Mouse (Mus musculus): ENCODE data around the gene Elf2. TPM values are rescaled to one million over a fixed set of nuclear protein-coding genes. Genes with fewer than 3 reads are reported as not detected.

Gene Elf2
- total and polyA plus RNA-seq, 3 experiments, result 38.0 to 53.3 (median 46.5) TPM

DNA sequence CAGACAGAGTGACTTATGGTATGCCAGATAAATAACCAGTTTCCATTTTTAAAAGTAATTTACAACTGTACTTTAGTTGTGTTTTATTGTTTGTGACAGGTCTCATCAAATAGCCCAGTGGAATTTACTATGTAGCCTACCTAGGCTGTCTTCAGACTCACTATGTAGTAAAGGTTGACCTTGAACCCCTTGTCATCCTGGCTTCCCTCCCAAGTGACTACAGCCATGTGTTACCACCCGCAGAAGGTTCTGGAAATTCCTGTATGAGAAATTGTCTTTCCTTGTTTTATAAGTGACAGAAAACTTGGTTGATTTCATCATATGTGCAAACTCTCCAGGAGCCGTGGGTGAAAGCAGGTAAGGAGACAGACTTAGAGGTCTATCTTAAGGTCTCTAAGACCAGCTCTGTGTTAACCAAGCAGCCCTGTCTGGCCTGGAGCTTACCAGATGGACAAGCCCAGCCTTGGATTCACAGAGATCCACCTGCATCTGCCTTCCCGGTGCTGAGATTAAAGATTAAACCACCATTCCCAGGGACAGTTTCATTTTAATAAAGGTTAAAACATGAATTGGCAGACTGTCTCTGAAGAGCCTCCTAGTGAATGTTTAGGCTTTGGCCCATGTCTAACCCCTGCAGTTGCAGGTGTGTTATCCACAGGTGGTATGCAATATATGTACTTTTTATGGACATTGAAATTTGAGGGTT is 108.1 kb downstream of the Elf2 start:
- peaks cover 53% of the 10 kb centered on the region for H3K79me2 ChIP-seq (ENCODE audit: control insufficient read depth, insufficient read depth, low read length, poor library complexity)
- peak overlapping the region; percentile 8; the same call in 1 of the 2 replicates for H3K27ac ChIP-seq (ENCODE audit: control insufficient read depth, low read depth, low read length)
- no peak for DNase-seq (ENCODE audit: low read depth, low spot score)
- TF ChIP-seq GABPA (IDR thresholded peaks at IDR 0.05; ENCODE audit: low read depth, low read length) (no peak), POLR2A (IDR thresholded peaks at IDR 0.05; ENCODE audit: control insufficient read depth in 1 of 2, insufficient read depth in 1 of 2, low read depth in 1 of 2, low read length in 2 of 2, poor library complexity in 1 of 2) (no peak), RAD21 (IDR thresholded peaks at IDR 0.05; ENCODE audit: low read depth, low read length) (no peak), MAZ (IDR thresholded peaks at IDR 0.05; ENCODE audit: low read depth, low read length) (no peak), POLR2AphosphoS5 (IDR thresholded peaks at IDR 0.05; ENCODE audit: borderline replicate concordance, low read depth, low read length) (no peak), CTCF (IDR thresholded peaks at IDR 0.05 in 2 of 3, conservative IDR thresholded peaks at IDR 0.05 in 1 of 3; ENCODE audit: control insufficient read depth in 1 of 3, insufficient read depth in 1 of 3, low read depth in 2 of 3, low read length in 3 of 3, poor library complexity in 1 of 3, severe bottlenecking in 1 of 3) (no peak), SIN3A (IDR thresholded peaks at IDR 0.05; ENCODE audit: low read length) (no peak), ETS1 (IDR thresholded peaks at IDR 0.05; ENCODE audit: low read depth, low read length) (no peak), TAL1 (IDR thresholded peaks at IDR 0.05; ENCODE audit: low read length) (no peak), MAX (IDR thresholded peaks at IDR 0.05; ENCODE audit: low read length) (no peak)
- no peak overlapping the region for H3K9ac ChIP-seq (ENCODE audit: control insufficient read depth, low read depth, low read length, poor library complexity, severe bottlenecking)
- H3K27me3 ChIP-seq (ENCODE audit: control insufficient read depth in 1 of 2, insufficient read depth in 2 of 2, low read length in 2 of 2), result no peaks in the 10 kb centered on the region
- no peak overlapping the region for H3K4me3 ChIP-seq (ENCODE audit: control insufficient read depth in 1 of 2, insufficient read depth in 1 of 2, low read depth in 2 of 2, low read length in 2 of 2)
- H3K4me1 ChIP-seq (ENCODE audit: control insufficient read depth in 1 of 2, insufficient read depth in 2 of 2, low read length in 2 of 2), result peaks cover 39 to 62% of the 10 kb centered on the region in 2 experiments
- no peaks in the 10 kb centered on the region for H3K9me3 ChIP-seq (replicated peaks; ENCODE audit: insufficient read depth, low read length)
- peaks cover 2 to 69% of the 10 kb centered on the region in 2 experiments; a peak in 3 of 4 replicates for H3K36me3 ChIP-seq (ENCODE audit: control insufficient read depth in 1 of 2, insufficient read depth in 2 of 2, low read length in 2 of 2)

DNA sequence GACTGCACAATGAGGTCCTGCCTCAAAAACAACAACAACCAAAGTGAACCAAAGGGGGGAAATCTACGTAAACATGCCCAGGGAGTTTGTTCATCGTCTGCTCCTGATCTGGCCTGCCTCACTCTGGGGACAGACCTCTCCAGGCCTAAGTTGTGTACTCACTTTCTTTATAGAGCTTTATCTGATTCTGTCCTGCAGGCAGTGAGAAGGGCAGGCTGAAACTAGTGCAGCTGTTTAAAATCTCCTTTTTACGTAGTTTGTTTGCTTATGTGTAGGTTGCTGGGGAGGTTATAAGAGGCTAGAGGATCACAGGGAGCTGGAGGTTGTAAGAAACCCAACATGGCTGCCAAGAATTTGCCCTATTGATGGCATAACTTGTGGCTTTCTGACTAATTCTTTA is 109.0 kb downstream of the Elf2 start:
- Histone ChIP-seq H3K4me3 (ENCODE audit: control insufficient read depth in 1 of 2, insufficient read depth in 1 of 2, low read depth in 2 of 2, low read length in 2 of 2) (no peak overlapping the region), H3K36me3 (ENCODE audit: control insufficient read depth in 1 of 2, insufficient read depth in 2 of 2, low read length in 2 of 2) (peaks cover 2 to 77% of the 10 kb centered on the region in 2 experiments; a peak in 3 of 4 replicates), H3K9ac (ENCODE audit: control insufficient read depth, low read depth, low read length, poor library complexity, severe bottlenecking) (peak overlapping the region; percentile 58), H3K79me2 (ENCODE audit: control insufficient read depth, insufficient read depth, low read length, poor library complexity) (peaks cover 54% of the 10 kb centered on the region), H3K27me3 (ENCODE audit: control insufficient read depth in 1 of 2, insufficient read depth in 2 of 2, low read length in 2 of 2) (no peaks in the 10 kb centered on the region), H3K27ac (ENCODE audit: control insufficient read depth, low read depth, low read length) (peak overlapping the region; percentile 97), H3K4me1 (ENCODE audit: control insufficient read depth in 1 of 2, insufficient read depth in 2 of 2, low read length in 2 of 2) (peaks cover 39 to 68% of the 10 kb centered on the region in 2 experiments), H3K9me3 (replicated peaks; ENCODE audit: insufficient read depth, low read length) (no peaks in the 10 kb centered on the region)
- peak; percentile 45 for DNase-seq (ENCODE audit: low read depth, low spot score)
- no peak for TF ChIP-seq SMC3 (IDR thresholded peaks at IDR 0.05; ENCODE audit: low read depth, low read length)
- peak; percentile 32; the same call in 1 of the 2 replicates for TF ChIP-seq SIN3A (IDR thresholded peaks at IDR 0.05; ENCODE audit: low read length)
- no peak for TF ChIP-seq ELF1 (IDR thresholded peaks at IDR 0.05; ENCODE audit: low read depth, low read length)
- peak; percentile 69 for TF ChIP-seq GATA1 (IDR thresholded peaks at IDR 0.05; ENCODE audit: low read depth, low read length)
- TF ChIP-seq CHD1 (IDR thresholded peaks at IDR 0.05; ENCODE audit: low read depth, low read length), result no peak
- TF ChIP-seq ETS1 (IDR thresholded peaks at IDR 0.05; ENCODE audit: low read depth, low read length), result peak; percentile 72
- 0 out of 4 replicates have a peak, but pooled peaks of 1 of the 2 experiments have one; percentile 17 for TF ChIP-seq EP300 (IDR thresholded peaks at IDR 0.05; ENCODE audit: low read depth in 1 of 2, low read length in 2 of 2)
- TF ChIP-seq POLR2A (IDR thresholded peaks at IDR 0.05; ENCODE audit: control insufficient read depth in 1 of 2, insufficient read depth in 1 of 2, low read depth in 1 of 2, low read length in 2 of 2, poor library complexity in 1 of 2), result no peak
- no peak for TF ChIP-seq TCF12 (IDR thresholded peaks at IDR 0.05; ENCODE audit: low read depth, low read length)
- no peak for TF ChIP-seq NELFE (IDR thresholded peaks at IDR 0.05; ENCODE audit: low read depth, low read length)
- TF ChIP-seq ZC3H11A (IDR thresholded peaks at IDR 0.05; ENCODE audit: low read depth, low read length), result no peak
